Mouse (Mus musculus): ENCODE measurements around the gene Prkab1. TPM values are rescaled to one million over a fixed set of nuclear protein-coding genes. Genes with fewer than 3 reads are reported as not detected.

Gene Prkab1
- total RNA-seq, 2 experiments from 2014 or later, result 71.5 to 161 TPM

- no peak for ATAC-seq (replicated peaks; ENCODE audit: low FRiP score, low TSS enrichment, poor library complexity, severe bottlenecking)
Observed at GRCm38 (mm10) chr5:115987284-115987683, 37.0 kb downstream of the Prkab1 start.

GRCm38 (mm10) chr5:115985101-115985500 is 39.2 kb downstream of the Prkab1 start:
- ATAC-seq (replicated peaks; ENCODE audit: low FRiP score, low TSS enrichment, poor library complexity, severe bottlenecking), result no peak

GRCm38 (mm10) chr5:115984392-115984791 is 39.9 kb downstream of the Prkab1 start:
- no peak for ATAC-seq (replicated peaks; ENCODE audit: low FRiP score, low TSS enrichment, poor library complexity, severe bottlenecking)

GRCm38 (mm10) chr5:115982671-115983373 is 41.5 kb downstream of the Prkab1 start:
- ATAC-seq (replicated peaks; ENCODE audit: low FRiP score, low TSS enrichment, poor library complexity, severe bottlenecking), result no peak

GRCm38 (mm10) chr5:115980537-115980936 is 43.8 kb downstream of the Prkab1 start:
- ATAC-seq (replicated peaks; ENCODE audit: low FRiP score, low TSS enrichment, poor library complexity, severe bottlenecking), result no peak

- ATAC-seq (replicated peaks; ENCODE audit: low FRiP score, low TSS enrichment, poor library complexity, severe bottlenecking), result peak; percentile 58
Observed at GRCm38 (mm10) chr5:115979134-115979696, 45.1 kb downstream of the Prkab1 start.

GRCm38 (mm10) chr5:115978255-115978654 is 46.1 kb downstream of the Prkab1 start:
- no peak for ATAC-seq (replicated peaks; ENCODE audit: low FRiP score, low TSS enrichment, poor library complexity, severe bottlenecking)

- ATAC-seq (replicated peaks; ENCODE audit: low FRiP score, low TSS enrichment, poor library complexity, severe bottlenecking), result no peak
Observed at GRCm38 (mm10) chr5:115977757-115978156, 46.6 kb downstream of the Prkab1 start.

- ATAC-seq (replicated peaks; ENCODE audit: low FRiP score, low TSS enrichment, poor library complexity, severe bottlenecking), result no peak
Observed at GRCm38 (mm10) chr5:115977266-115977665, 47.0 kb downstream of the Prkab1 start.

GRCm38 (mm10) chr5:115976446-115976845 is 47.9 kb downstream of the Prkab1 start:
- no peak for ATAC-seq (replicated peaks; ENCODE audit: low FRiP score, low TSS enrichment, poor library complexity, severe bottlenecking)

GRCm38 (mm10) chr5:115975672-115976071 is 48.6 kb downstream of the Prkab1 start:
- ATAC-seq (replicated peaks; ENCODE audit: low FRiP score, low TSS enrichment, poor library complexity, severe bottlenecking), result no peak

GRCm38 (mm10) chr5:115971236-115971635 is 53.1 kb downstream of the Prkab1 start:
- ATAC-seq (replicated peaks; ENCODE audit: low FRiP score, low TSS enrichment, poor library complexity, severe bottlenecking), result no peak

Other genes starting within 250 kb of the Prkab1 start
- 51.8 and 59.3 TPM in 2 replicates for gene Cit, start 179.2 kb downstream of the Prkab1 start, total RNA-seq (2014; fragmentation: Nextera tagmentation)
- 41.8 and 44.6 TPM in 2 replicates for gene Cit, start 179.2 kb downstream of the Prkab1 start, total RNA-seq (2017)
- not detected in 2 replicates for gene Tmem233, start 58.7 kb upstream of the Prkab1 start, total RNA-seq (2014; fragmentation: Nextera tagmentation)
- gene Tmem233, start 58.7 kb upstream of the Prkab1 start, total RNA-seq (2017), result not detected in 2 replicates

All from megakaryocyte-erythroid progenitor cell, adult 5-6 weeks (primary cell).